Comparison of ENCODE assay signal across 7 mouse cellular contexts in genomic region chr2:21261370-21262006, GRCm38 (mm10). TPM values are rescaled to one million over a fixed set of nuclear protein-coding genes. Genes with fewer than 3 reads are reported as not detected.
DNase-seq lines count a peak whose midpoint lies in the region; ATAC-seq lines count a peak whose summit lies in the region.

No protein-coding gene starts in this region.

- no peak overlapping the region for H3K9ac ChIP-seq in hindbrain, embryonic 13.5 days

- H3K9me3 ChIP-seq in hindbrain, embryonic 13.5 days: no peaks in the 10 kb centered on the region

- no peak overlapping the region for H3K27ac ChIP-seq in hindbrain, embryonic 13.5 days

- no peak overlapping the region for H3K4me3 ChIP-seq in hindbrain, embryonic 13.5 days

- H3K4me2 ChIP-seq in hindbrain, embryonic 13.5 days: no peak overlapping the region

- H3K36me3 ChIP-seq in hindbrain, embryonic 13.5 days: no peaks in the 10 kb centered on the region

- H3K4me1 ChIP-seq in hindbrain, embryonic 13.5 days (replicated peaks): no peaks in the 10 kb centered on the region

- peak; percentile 71 for DNase-seq in R1 (ENCODE audit: low read depth, low spot score)
- peak; percentile 81 for DNase-seq in cerebellum, adult 9-10 months
- DNase-seq in frontal cortex, postnatal 14 days (ENCODE audit: low spot score in 2 of 2): peak; percentile 26 to 46
- DNase-seq in layer of hippocampus, adult 9-11 months: peak; percentile 54
- peak; percentile 66 for DNase-seq in lung, postnatal 14 days
- DNase-seq in retina, postnatal 1 day: peak; percentile 86

- WGBS in hindbrain, embryonic 13.5 days: 21% methylated on average over 4 of the region's 4 CpGs

- H3K27me3 ChIP-seq in hindbrain, embryonic 13.5 days: no peaks in the 10 kb centered on the region

- ATAC-seq in hindbrain, embryonic 13.5 days (ENCODE audit: low FRiP score): peak; percentile 93

RNA-seq across cellular contexts. Expression of gene Thnsl1, which starts 56.0 kb away (rescaled TPM):
- polyA plus RNA-seq in hindbrain, embryonic 13.5 days (2015; fragmentation: Nextera tagmentation; extraction: Ambion mirVana): 21.2 and 21.5 TPM in 2 replicates

RNA-seq across cellular contexts. Expression of gene Enkur, which starts 56.3 kb away (rescaled TPM):
- polyA plus RNA-seq in hindbrain, embryonic 13.5 days (2015; fragmentation: Nextera tagmentation; extraction: Ambion mirVana): 3.7 and 6.0 TPM in 2 replicates

Comparison
In these comparisons a context has a peak if more than half of its experiments do, and no peak if none do; other contexts are left out.
1. DNase-seq: peak in every context shown above with its lines; median percentile 86 in retina, postnatal 1 day; 81 in cerebellum, adult 9-10 months; 71 in R1; 66 in lung, postnatal 14 days; 54 in layer of hippocampus, adult 9-11 months; 36 in frontal cortex, postnatal 14 days.